ENCODE assay signal across 9 mouse cellular contexts in genomic region chr19:41656671-41657070, GRCm38 (mm10).
"Had no signal": no experiment of that assay in that cellular context is flagged by ENCODE, and none has a peak within 500 bp of the region (broad histone marks: within the 10 kb centered on the region; RNA-seq: fewer than 3 reads in every experiment).

No protein-coding gene starts in this region.

- H3K9ac ChIP-seq: limb, embryonic 13.5 days; liver, embryonic 12.5 days; liver, embryonic 15.5 days; lung, embryonic 15.5 days; midbrain, embryonic 12.5 days; stomach, embryonic 15.5 days had no signal

- H3K9me3 ChIP-seq: limb, embryonic 10.5 days; limb, embryonic 13.5 days; liver, embryonic 12.5 days; liver, embryonic 15.5 days; lung, embryonic 15.5 days; megakaryocyte, embryonic 14.5 days; midbrain, embryonic 12.5 days; stomach, embryonic 15.5 days had no signal

- H3K36me3 ChIP-seq: limb, embryonic 10.5 days; limb, embryonic 13.5 days; liver, embryonic 12.5 days; liver, embryonic 15.5 days; lung, embryonic 15.5 days; midbrain, embryonic 12.5 days; stomach, embryonic 15.5 days had no signal

- H3K4me2 ChIP-seq: limb, embryonic 13.5 days; liver, embryonic 12.5 days; liver, embryonic 15.5 days; lung, embryonic 15.5 days; midbrain, embryonic 12.5 days; stomach, embryonic 15.5 days had no signal

- H3K27ac ChIP-seq: kidney, postnatal 0 days; limb, embryonic 10.5 days; limb, embryonic 13.5 days; liver, embryonic 12.5 days; liver, embryonic 15.5 days; lung, embryonic 15.5 days; midbrain, embryonic 12.5 days; stomach, embryonic 15.5 days had no signal

- ATAC-seq: liver, embryonic 12.5 days had no signal

- H3K4me3 ChIP-seq: limb, embryonic 10.5 days; limb, embryonic 13.5 days; liver, embryonic 12.5 days; liver, embryonic 15.5 days; lung, embryonic 15.5 days; megakaryocyte, embryonic 14.5 days; midbrain, embryonic 12.5 days; stomach, embryonic 15.5 days had no signal

- H3K4me1 ChIP-seq: limb, embryonic 10.5 days; limb, embryonic 13.5 days; liver, embryonic 12.5 days; liver, embryonic 15.5 days; lung, embryonic 15.5 days had no signal
